Mouse (Mus musculus) intestine, postnatal 0 days (tissue): ENCODE measurements around the gene Lmln. TPM values are rescaled to one million over a fixed set of nuclear protein-coding genes. Genes with fewer than 3 reads are reported as not detected.
"Not testable (repeated sequence)": the region's sequence is repeated elsewhere in the genome, so short reads cannot be mapped to it uniquely, and the experiment has no call there.

Experiments
- ATAC-seq: fragments of 200-750 bp; cut with Nextera tagmentation; 2 replicates; pipeline ENCODE4 v1.8.0; 2017; ENCODE audit warnings: mild to moderate bottlenecking, moderate TSS enrichment, moderate library complexity
- H3K27ac ChIP-seq: fragments of 300-500 bp; sonication (generic); 2 replicates; pipeline ENCODE4 v1.5.1; 2014; ENCODE audit warnings: mild to moderate bottlenecking, low read depth, low read length, moderate library complexity
- H3K27me3 ChIP-seq: fragments of 300-500 bp; sonication (generic); replicated peaks from 2 replicates; pipeline ENCODE4 v1.6.1; 2014; ENCODE audit warnings: low read length, mixed read lengths; ENCODE audit not compliant: control insufficient read depth, insufficient read depth
- H3K36me3 ChIP-seq: fragments of 300-500 bp; sonication (generic); 2 replicates; pipeline ENCODE4 v1.6.1; 2014; ENCODE audit warnings: mild to moderate bottlenecking, moderate library complexity; ENCODE audit not compliant: control insufficient read depth, insufficient read depth
- H3K4me1 ChIP-seq: fragments of 300-500 bp; sonication (generic); replicated peaks from 2 replicates; pipeline ENCODE4 v1.6.1; 2014; ENCODE audit warnings: antibody characterized with exemption, low read length, mixed read lengths; ENCODE audit not compliant: control insufficient read depth, insufficient read depth
- H3K4me2 ChIP-seq: fragments of 300-500 bp; sonication (generic); replicated peaks from 2 replicates; pipeline ENCODE4 v1.6.1; 2014; ENCODE audit warnings: low read depth, mild to moderate bottlenecking, moderate library complexity
- H3K4me3 ChIP-seq: fragments of 300-500 bp; sonication (generic); 2 replicates; pipeline ENCODE4 v1.5.1; 2014; ENCODE audit warnings: low read depth, low read length
- H3K9ac ChIP-seq: fragments of 300-500 bp; sonication (generic); 2 replicates; pipeline ENCODE4 v1.6.1; 2014; ENCODE audit warnings: mild to moderate bottlenecking, low read depth, low read length
- H3K9me3 ChIP-seq: fragments of 300-500 bp; sonication (generic); 2 replicates; pipeline ENCODE4 v1.6.1; 2016; ENCODE audit warnings: mixed run types; ENCODE audit not compliant: control insufficient read depth
- CTCF ChIP-seq: sonication (generic); IDR thresholded peaks from 2 replicates; pipeline ENCODE4 v1.5.1; 2016; ENCODE audit warnings: low read depth, mild to moderate bottlenecking, control low read depth, antibody characterized with exemption, moderate library complexity
- WGBS: fragments of 180-500 bp; shearing (Covaris S2); extraction: QIAGEN DNeasy Blood & Tissue Kit; methylation state at CpG from one replicate; pipeline ENCODE4 v1.1.7; 2014; 5-methylcytosine and 5-hydroxymethylcytosine counted together
- polyA plus RNA-seq: library from polyadenylated mRNA; unstranded; fragments of >200 nt; fragmentation: Nextera tagmentation; extraction: Ambion mirVana; gene quantifications from 2 replicates; pipeline ENCODE4 v1.2.1, GENCODE M21; 2015

The Lmln gene
- polyA plus RNA-seq, 1 experiment from 2014 or later, result 0.99 TPM

DNA sequence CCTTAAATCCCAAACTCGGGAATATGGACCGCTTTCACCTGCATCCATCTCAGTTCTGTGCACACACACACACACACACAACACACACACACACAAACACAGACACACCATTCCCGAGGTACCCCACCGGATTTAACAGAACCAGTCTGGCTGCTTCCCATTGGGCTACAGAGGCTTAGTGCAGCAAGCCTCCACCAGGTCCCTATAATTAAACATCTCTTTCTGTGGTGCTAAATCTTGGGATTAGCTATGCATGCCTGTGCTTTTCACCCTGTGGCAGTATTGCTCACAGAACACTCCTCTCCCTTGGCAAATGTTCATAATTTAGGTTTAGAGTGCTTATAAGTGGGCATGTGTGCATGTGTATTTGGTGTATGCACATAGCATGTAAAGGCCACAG lies 85.8 kb downstream of the Lmln start:
- Histone ChIP-seq H3K4me1 (no peaks in the 10 kb centered on the region), H3K36me3 (no peaks in the 10 kb centered on the region), H3K27me3 (no peaks in the 10 kb centered on the region), H3K4me2 (no peak overlapping the region), H3K9ac (no peak overlapping the region), H3K27ac (no peak overlapping the region), H3K9me3 (no peaks in the 10 kb centered on the region), H3K4me3 (no peak overlapping the region)
- no peak for TF ChIP-seq CTCF
- 74% methylated on average over 4 of the region's 4 CpGs for WGBS
- ATAC-seq, result no peak

DNA sequence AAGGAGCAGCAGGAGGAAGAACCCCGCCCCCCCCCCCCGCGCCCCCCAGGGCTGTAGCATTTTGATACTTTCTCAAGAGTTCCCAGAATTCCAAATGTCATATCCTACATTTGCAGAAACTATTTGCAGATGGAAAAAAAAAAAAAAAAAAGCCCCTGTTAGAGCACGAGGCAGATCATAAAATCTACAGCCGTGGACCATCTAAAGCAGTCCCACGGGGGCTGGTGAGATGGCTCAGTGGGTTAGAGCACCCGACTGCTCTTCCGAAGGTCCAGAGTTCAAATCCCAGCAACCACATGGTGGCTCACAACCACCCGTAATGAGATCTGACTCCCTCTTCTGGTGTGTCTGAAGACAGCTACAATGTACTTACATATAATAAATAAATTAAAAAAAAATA lies 88.6 kb downstream of the Lmln start:
- ATAC-seq, H3K27me3 ChIP-seq, H3K4me3 ChIP-seq, H3K4me2 ChIP-seq, H3K36me3 ChIP-seq, H3K9me3 ChIP-seq, H3K4me1 ChIP-seq, H3K9ac ChIP-seq, H3K27ac ChIP-seq: not testable (repeated sequence)
- WGBS, result 73% methylated on average over 9 of the region's 9 CpGs

DNA sequence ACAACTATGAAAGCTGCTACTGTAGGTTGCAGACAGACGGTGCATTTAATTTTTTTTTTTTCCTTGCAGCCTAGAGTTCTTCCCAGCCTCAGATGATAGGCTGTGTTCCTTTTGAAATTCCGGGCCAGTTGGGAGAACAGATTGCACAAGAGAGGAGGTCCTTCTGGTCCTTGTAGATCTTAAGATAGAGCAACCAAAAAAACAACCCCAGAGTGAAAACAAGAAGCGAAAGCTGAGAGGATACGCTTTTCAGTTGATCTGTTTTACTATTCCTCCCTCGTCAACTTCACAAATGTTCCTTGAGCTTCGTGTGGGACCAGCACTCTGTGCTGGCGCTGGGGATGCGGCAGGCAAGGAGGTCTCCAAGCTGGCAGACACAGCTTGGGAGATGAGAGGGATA lies 89.2 kb downstream of the Lmln start:
- ATAC-seq, result no peak
- WGBS, result 72% methylated on average over 8 of the region's 8 CpGs
- Histone ChIP-seq H3K36me3 (no peaks in the 10 kb centered on the region), H3K9me3 (no peaks in the 10 kb centered on the region), H3K27me3 (no peaks in the 10 kb centered on the region), H3K27ac (no peak overlapping the region), H3K9ac (no peak overlapping the region), H3K4me1 (no peaks in the 10 kb centered on the region), H3K4me3 (no peak overlapping the region), H3K4me2 (no peak overlapping the region)
- no peak for TF ChIP-seq CTCF

DNA sequence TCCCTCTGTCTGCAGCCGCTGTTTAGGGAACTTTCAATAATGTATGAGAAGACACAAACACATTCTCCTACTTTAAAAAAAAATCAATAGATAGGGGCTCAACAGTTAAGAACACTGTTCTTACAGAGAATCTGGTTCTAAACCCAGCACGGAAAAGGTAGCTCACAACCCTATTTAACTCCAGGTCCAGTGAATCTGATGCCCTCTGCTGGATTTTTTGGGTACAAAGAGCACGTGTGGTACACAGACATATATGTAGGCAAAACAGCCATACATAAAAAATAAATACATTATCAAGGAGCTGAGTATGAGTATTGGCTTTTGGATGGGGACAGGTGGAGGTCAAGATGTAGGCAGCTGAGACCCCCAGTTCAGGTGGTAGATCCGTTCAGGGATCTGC lies 92.7 kb downstream of the Lmln start:
- H3K4me3 ChIP-seq, result no peak overlapping the region
- H3K4me2 ChIP-seq, result no peak overlapping the region
- TF ChIP-seq CTCF, result peak; percentile 76
- H3K9me3 ChIP-seq, result no peaks in the 10 kb centered on the region
- H3K4me1 ChIP-seq, result no peaks in the 10 kb centered on the region
- H3K9ac ChIP-seq, result no peak overlapping the region
- WGBS, result 51% methylated on average over 4 of the region's 4 CpGs
- no peaks in the 10 kb centered on the region for H3K36me3 ChIP-seq
- H3K27ac ChIP-seq, result no peak overlapping the region
- ATAC-seq, result no peak
- H3K27me3 ChIP-seq, result no peaks in the 10 kb centered on the region

DNA sequence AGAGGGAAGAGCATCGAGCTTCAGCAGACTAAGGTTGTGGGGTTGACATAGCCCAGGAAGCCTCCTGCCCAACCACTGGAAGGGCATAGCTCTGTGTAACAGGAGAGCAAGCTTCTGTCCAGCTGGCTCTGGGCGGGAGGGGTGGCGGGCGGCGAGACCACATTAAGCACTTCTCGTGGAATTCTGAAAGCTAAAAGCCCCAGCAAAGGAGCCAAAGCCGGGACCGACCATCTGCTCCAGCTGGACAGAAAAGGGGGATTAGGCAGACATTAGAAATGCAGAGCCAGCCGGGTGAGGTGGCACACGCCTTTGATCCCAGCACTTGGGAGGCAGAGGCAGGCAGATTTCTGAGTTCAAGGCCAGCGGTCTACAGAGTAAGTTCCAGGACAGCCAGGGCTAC lies 95.7 kb downstream of the Lmln start:
- Histone ChIP-seq H3K27ac (no peak overlapping the region), H3K36me3 (no peaks in the 10 kb centered on the region), H3K4me1 (no peaks in the 10 kb centered on the region), H3K9ac (no peak overlapping the region), H3K27me3 (no peaks in the 10 kb centered on the region), H3K4me2 (no peak overlapping the region), H3K9me3 (no peaks in the 10 kb centered on the region), H3K4me3 (no peak overlapping the region)
- 87% methylated on average over 11 of the region's 11 CpGs for WGBS
- TF ChIP-seq CTCF, result no peak
- ATAC-seq, result no peak

DNA sequence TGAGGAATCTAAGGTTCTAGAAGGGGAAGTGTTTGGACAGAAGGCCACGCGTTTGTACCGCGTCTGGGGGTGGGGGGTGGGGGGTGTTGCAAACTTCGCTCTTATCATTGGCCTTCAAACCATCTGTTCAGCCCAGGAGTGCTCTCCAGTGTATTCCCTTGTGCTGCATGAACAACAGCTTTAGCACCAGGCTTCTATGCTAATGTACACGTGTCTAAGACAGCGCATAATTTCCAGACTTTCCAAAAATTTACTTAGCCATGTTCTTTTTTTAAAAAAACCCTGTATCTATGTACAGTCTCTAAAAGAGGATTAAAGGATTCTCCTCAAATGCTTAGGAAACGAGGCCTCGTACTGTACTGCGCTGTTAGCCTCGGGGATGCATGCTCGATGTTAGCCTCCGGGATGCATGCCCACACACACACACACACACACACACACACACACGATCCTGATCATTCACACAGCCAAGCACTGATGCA lies 96.3 kb downstream of the Lmln start:
- Histone ChIP-seq H3K36me3 (no peaks in the 10 kb centered on the region), H3K27me3 (no peaks in the 10 kb centered on the region), H3K4me2 (no peak overlapping the region), H3K4me3 (no peak overlapping the region), H3K4me1 (no peaks in the 10 kb centered on the region), H3K9me3 (no peaks in the 10 kb centered on the region), H3K27ac (no peak overlapping the region), H3K9ac (no peak overlapping the region)
- no peak for TF ChIP-seq CTCF
- whole genome bisulfite sequencing, result 84% methylated on average over 14 of the region's 14 CpGs
- no peak for ATAC-seq

DNA sequence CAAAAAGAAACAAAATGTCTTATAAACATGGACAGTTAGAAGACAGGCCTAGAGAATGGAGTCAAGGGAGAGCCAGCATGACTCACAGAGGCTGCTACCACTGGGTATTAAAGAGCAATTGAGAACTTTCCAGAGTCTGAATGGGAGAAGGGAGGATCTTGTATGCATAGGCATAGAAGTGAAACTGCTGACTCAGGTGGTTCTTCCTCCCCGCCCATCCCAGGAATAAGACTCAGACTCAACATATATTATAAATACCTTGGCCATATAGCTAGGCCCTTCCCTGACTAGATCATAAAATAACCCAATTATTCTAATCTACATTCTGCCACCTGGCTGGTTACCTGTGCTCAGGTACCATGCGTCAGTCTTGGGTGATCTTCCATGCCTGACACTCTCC lies 97.0 kb downstream of the Lmln start:
- no peak overlapping the region for H3K4me2 ChIP-seq
- H3K9ac ChIP-seq, result no peak overlapping the region
- H3K36me3 ChIP-seq, result no peaks in the 10 kb centered on the region
- no peak for TF ChIP-seq CTCF
- no peaks in the 10 kb centered on the region for H3K27me3 ChIP-seq
- no peak overlapping the region for H3K27ac ChIP-seq
- WGBS, result 94% methylated on average over 2 of the region's 2 CpGs
- ATAC-seq, result no peak
- H3K4me3 ChIP-seq, result no peak overlapping the region
- no peaks in the 10 kb centered on the region for H3K4me1 ChIP-seq
- no peaks in the 10 kb centered on the region for H3K9me3 ChIP-seq
